Mouse (Mus musculus): ENCODE results near the gene Plekhm2.

Plekhm2 gene

GRCm38 (mm10) chr4:141632111-141632873 lies 32.4 kb downstream of the Plekhm2 start:
- no peak for DNase-seq (ENCODE audit: low spot score in 2 of 2)

- no peak for DNase-seq (ENCODE audit: low spot score in 2 of 2)
Measured at GRCm38 (mm10) chr4:141631250-141631649, 33.4 kb downstream of the Plekhm2 start.

DNA sequence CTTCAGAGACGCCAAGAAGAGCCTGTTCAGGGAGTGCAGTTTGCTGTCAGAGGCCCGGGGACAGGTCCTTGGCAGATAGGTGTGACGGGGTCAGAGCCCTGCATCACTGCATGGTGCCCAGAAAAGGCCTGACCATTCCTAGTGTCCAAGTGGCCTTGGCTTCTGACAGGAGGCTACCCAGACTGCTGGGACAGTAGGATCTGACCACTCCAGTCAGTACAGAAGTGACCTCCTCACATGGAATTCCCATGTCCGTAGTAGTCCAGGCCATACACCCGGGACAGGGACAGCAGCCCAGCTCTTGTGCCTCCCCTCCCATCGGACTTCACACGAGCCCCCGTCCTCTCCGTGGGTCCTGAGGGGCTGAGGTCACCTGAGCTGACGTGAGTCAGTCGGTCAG lies 34.7 kb downstream of the Plekhm2 start:
- DNase-seq (ENCODE audit: low spot score in 2 of 2), result no peak

DNA sequence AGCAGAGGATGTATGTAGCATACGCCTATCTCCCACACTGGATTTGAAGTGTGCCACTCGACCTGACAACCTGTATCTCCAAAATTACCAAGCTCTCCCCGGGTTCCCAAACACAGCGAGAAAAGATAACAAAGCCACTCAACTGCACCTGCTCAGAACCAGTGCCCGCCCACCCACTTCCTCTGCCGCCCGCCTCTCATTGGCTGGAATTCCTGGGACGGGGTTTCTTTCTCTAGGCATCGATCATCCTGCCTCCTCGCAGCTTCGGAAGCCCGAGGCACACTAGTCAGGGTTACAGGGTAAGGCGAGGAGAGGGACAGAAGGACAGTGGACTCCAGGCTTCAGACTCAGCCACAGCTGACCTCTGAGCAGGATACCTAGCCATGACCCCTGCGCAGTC lies 36.0 kb downstream of the Plekhm2 start:
- DNase-seq (ENCODE audit: low spot score in 2 of 2), result no peak

DNA sequence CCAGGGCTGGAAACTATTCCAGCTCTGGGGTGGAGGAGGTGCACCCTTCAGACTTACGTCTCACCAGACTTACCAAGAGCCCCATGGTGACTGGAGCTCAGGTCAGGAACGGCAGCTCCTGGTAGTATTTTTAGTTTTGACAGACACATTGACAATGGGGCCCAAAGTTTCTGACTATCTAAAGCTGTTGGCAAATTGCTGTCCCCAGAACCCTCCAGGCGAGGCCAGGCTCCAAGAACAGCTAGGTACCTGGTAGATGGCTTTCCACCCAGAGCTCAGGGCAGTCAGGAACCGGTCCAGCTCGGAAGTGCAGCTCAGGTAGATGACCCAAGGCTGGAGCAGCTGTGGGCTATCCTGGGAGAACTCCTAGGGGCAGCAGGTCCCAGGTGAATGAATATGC lies 37.2 kb downstream of the Plekhm2 start:
- DNase-seq (ENCODE audit: low spot score in 2 of 2), result no peak

- DNase-seq (ENCODE audit: low spot score in 2 of 2), result no peak
Measured at GRCm38 (mm10) chr4:141625774-141626550, 38.7 kb downstream of the Plekhm2 start.

GRCm38 (mm10) chr4:141624983-141625773 lies 39.5 kb downstream of the Plekhm2 start:
- DNase-seq (ENCODE audit: low spot score in 2 of 2), result no peak

DNA sequence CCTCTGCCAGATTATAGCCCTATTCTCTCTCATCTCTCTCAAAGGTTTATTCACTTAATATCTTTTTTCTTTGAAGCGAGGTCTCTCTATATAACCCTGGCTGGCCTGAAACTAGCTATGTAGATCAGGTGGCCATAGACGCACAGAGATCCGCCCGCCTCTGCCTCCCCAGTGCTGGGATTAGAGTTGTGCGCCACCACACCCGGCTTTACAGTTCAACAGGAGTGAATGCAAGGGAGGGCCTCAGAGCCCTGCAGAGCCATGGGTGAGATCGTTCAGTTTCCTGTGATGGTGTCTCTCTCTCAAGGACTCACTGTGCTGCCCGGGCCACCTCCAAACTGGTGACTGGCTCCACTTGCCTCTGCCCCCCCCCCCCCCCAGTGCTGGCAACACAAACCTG lies 40.6 kb downstream of the Plekhm2 start:
- no peak for DNase-seq (ENCODE audit: low spot score in 2 of 2)

GRCm38 (mm10) chr4:141623666-141624065 lies 41.0 kb downstream of the Plekhm2 start, which contains the start of gene Slc25a34:
TSS of gene Slc25a34 (minus strand) at chr4:141623821.
- DNase-seq (ENCODE audit: low spot score in 2 of 2), result no peak

GRCm38 (mm10) chr4:141623037-141623436 lies 41.7 kb downstream of the Plekhm2 start:
- DNase-seq (ENCODE audit: low spot score in 2 of 2), result no peak

- no peak for DNase-seq (ENCODE audit: low spot score in 2 of 2)
Measured at GRCm38 (mm10) chr4:141622580-141622979, 42.1 kb downstream of the Plekhm2 start.

DNA sequence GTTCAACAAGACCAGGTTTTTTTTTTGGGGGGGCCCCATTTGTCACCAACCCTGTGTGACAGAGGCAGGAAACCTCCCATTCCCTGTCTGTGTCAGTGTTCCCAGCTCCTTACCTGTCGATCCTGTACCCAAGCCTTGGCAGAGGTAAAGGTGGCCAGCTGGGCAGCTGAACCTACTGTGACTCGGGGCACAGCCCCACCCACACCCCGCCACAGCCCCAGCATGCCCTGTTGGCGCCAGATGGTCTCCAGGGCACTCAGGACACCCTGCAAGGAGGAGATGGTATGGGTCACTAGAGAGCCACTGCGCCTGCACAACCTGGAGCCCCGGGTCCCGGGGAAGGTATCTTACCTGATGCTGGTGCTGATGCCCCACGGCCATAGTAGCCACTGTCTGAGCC lies 42.6 kb downstream of the Plekhm2 start:
- no peak for DNase-seq (ENCODE audit: low spot score in 2 of 2)

GRCm38 (mm10) chr4:141621297-141621696 lies 43.4 kb downstream of the Plekhm2 start:
- no peak for DNase-seq (ENCODE audit: low spot score in 2 of 2)

- DNase-seq (ENCODE audit: low spot score in 2 of 2), result no peak
Measured at GRCm38 (mm10) chr4:141619299-141619883, 45.3 kb downstream of the Plekhm2 start.

- peak in 1 of 2 experiments; percentile 61 for DNase-seq (ENCODE audit: low spot score in 2 of 2)
Measured at GRCm38 (mm10) chr4:141618565-141619243, 46.0 kb downstream of the Plekhm2 start, which contains the start of gene Tmem82. TSS of gene Tmem82 (minus strand) at chr4:141618633.

GRCm38 (mm10) chr4:141617863-141618564 lies 46.7 kb downstream of the Plekhm2 start:
- no peak for DNase-seq (ENCODE audit: low spot score in 2 of 2)

DNA sequence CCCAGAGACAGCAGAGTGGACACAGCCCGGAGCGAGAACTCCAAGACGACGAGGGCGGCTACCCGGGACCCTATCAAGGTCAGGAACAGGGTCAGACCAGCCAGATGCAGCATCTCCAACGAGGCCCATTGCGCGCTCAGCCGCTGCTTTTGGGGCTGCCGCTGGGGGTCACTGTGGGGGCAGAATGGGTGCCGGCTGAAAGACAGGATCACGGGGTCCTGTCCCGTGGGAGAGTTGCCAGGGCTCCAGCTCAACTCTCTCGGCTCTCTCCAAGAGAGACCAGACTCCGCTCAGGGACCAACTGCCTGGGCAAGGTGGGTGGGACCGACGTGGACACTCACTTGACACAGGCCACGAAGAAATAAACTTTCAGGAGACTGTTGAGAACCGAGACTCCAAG lies 47.4 kb downstream of the Plekhm2 start:
- peak in 1 of 2 experiments; percentile 63 for DNase-seq (ENCODE audit: low spot score in 2 of 2)

DNA sequence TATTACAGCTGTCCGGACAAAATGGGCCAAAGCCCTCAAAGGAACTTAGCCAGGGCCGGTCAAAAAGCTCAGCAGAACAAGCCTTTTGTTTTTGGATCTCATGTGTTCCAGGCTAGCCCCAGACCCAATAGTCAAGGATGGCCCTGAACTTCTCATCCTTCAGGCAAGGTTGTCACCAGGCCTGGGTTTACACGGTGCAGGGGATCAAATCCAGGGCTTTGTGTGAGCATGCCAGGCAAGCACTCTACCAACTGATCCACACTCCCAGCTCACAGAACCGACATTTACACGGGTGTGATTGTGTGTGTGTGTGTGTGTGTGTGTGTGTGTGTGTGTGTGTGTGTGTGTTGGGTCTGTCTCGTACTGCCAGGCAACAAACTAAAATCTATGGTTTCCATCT lies 47.9 kb downstream of the Plekhm2 start:
- no peak for DNase-seq (ENCODE audit: low spot score in 2 of 2)

GRCm38 (mm10) chr4:141614946-141615345 lies 49.8 kb downstream of the Plekhm2 start:
- DNase-seq (ENCODE audit: low spot score in 2 of 2), result peak in 1 of 2 experiments; percentile 44

GRCm38 (mm10) chr4:141609538-141609937 lies 55.2 kb downstream of the Plekhm2 start:
- DNase-seq (ENCODE audit: low spot score in 2 of 2), result no peak

Data from cerebellum, postnatal 4 days (tissue).